Mouse (Mus musculus): ENCODE results near the gene Rbm19. TPM values are rescaled to one million over a fixed set of nuclear protein-coding genes. Genes with fewer than 3 reads are reported as not detected.

Rbm19 gene
- total RNA-seq, 4 experiments from 2014 or later: 25.8 to 27.7 (median 27.3) TPM

DNA sequence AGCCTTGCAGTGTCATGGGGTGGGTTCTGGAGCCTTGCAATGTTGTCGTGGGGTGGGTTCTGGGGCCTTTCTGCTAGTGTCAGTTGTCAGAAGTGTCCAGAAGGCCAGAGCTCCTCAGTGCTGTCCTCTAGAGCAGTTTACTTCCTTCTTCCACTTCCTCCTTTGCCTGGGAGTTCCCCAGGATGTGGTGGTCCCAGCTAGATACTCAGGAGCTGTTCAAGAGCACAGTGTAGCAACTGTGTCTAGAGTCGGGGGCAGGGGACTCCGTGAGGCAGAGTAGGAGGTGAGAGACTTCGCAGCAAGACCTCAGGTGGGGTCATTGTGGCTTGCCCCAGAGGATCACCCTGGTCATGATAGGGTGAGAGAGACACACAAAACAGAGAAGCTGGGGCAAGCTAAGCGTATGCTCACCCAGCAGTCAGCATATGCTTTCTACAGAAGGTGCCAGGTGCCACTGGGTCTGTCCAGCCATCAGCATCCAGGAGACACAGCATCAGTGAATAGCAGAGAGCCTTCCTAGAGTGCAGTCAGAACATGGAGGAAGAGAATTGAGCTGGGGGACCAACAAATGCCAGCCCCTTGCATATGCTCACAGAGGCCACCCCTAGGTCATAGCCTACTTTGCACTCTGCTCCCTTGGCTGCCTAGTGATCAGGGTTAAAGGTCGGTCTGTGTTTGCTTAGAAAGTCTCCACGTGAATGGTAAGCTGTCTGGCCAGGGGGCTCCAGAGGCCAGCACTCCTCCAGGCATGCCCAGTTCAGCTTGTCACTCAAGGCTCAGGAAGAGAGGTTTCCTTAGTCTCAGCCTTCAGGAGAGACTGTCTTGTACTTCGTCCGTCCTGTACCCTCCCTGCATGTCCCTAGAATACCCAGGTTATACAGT lies 49.0 kb downstream of the Rbm19 start:
- DNase-seq: no peak

DNA sequence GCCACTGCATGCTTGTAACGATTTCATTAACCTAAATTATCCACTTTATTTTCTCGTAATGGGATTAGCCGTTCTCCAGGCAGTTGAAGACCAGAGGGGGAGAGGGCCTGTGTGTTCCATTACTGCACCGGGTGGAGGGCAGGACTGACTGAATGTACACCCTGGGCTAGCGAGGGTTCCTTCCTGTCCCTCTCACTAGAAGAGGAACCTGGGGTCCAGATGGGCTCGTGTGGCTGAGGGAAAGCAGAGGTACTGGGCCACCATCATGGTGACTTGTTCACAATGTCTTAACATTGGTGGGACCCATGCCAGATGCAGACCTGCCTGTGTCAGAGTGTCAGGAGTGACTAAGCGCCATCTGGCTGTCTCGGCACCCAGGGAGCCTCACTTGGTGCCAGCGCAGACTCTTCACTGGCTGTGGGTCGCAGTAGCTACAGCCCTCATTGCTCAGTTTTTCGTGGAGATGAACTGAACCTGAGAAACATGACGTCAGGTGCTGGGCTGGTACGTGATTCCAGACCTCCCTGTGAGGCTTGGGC lies 51.6 kb downstream of the Rbm19 start:
- no peak for DNase-seq

DNA sequence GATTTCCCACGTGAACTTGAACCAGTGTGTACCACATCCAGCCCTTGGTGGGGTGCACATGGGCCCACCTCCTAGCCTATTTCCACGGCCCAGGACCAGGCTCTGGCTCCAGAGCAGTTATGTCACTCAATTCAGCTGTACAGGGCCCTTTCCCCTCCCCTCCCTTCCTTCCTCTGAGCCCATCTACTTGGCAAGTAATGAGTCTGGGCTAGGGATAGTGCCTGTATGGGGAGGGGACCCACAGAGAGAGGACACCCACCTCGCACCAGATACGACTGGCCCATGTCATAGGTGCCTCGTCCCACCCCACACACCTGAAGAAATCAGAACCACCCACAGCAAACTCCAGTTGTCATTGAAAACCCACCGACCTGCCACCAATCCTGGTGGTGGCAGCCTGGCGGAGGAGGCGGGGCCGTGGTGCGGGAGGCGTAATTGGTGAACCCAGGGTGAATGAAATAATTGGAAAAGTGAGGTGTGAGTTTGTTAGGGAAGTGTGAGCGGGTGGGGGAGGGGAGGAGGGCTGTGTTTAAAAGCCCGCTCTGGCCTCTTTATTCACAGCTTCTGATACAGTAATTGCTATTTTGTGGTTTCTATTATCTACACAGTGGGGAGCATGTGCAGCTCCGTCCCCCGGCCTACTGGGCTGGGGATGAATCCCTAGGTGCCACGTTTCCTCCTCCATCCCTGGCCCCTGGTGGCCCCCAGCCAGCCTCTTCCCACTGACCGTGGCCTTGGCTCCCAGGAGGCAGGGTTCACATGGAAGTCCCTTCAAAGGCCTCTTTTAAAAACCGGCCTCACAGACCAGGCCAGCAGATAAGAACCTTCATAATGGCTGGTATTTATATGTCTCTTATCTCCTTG lies 55.8 kb downstream of the Rbm19 start:
- DNase-seq: no peak

DNA sequence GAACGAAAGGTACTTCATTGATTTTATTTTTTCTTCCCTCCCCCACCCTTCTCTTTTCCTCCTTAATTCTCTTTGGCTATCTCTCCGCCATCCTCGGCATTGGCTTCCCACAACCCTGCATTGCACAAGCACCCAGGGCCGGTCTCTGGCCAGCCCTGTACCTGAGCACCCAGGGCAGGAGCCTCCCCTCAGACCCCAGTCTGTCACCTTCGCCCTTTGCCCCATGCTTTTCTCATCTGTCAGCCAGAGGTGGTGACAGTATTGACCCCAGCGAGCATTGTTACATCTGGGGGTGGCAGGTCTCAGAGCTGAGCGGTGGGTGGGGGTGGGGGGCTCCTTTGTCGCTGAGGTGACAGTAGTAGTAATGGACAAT lies 56.5 kb downstream of the Rbm19 start:
- DNase-seq: no peak

DNA sequence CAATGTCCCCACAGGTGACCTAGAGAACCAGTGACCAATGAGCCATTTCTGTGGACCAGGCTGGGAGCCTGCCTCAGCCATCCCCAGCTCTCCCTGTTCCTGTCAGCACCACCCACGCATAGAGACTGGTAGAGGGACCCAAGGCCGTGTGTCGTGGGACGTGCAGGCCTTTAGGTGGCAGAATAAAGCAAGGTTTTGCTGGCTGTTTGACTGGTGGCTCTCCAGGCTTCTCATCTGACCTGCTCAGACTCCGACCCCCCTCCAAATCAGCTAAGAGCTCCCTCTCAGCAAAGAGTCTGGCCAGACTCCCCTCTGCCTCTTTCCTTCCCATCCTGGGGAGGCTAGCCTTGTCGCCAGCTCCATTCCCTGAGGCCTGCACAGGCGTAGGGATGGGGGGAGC lies 58.1 kb downstream of the Rbm19 start:
- no peak for DNase-seq

DNA sequence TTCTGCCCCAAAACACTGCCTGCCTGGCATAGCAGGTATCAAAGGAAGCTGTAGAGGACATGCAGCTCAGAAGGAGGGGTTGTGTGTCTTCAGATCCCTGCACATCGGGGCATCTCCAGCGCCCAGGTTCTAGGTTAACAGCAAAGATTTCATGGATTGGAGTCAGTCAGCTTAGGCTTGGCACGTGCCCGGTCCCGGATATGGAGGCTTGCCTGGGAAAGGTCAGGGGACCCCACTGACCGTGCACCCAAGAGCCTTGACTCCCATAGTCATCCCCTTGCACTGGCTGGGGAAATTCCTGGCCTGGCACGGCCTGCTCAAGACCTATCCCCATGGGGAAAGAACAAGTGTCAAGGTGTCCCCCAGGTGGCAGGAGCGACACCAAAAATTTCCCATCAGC lies 59.0 kb downstream of the Rbm19 start:
- DNase-seq: no peak

DNA sequence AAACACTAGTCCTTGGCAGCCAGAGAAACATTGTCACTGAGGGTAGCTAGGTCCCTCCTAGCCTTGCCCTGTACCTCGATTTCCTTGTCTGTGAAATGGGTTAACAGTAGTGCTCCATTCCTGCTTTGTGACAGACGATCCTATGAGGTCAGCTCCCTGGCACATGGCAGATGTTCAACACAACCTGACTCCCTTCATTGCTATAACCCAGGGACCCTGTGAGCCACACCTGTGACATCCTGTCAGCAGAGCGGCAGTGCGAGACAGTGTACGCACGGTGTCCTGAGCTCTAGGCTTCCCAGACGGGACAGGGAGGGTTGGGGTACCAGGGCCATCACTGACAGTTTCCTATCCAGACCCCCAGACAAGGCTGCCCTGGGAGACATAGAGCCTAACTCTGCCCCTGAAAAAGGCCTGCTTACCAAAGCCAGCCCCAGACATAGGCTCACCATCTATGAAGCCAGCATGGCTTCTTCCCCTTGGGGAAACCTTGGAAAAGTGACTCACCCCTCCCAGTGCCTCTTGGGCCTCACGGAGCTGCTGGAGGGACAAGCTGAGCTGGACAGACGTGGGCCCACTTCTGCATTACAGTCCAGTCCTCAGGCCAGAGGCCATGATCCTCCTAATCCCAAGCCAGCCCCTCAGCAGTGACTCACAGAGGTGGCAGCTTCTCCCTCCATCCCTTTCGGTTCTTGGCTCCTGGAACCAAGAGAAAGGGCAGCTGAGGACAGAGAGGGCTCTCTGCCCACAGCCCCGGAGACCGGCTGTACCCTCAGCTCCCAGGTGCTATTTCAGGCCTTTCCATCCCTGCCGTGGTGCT lies 60.2 kb downstream of the Rbm19 start:
- peak; percentile 11 for DNase-seq

DNA sequence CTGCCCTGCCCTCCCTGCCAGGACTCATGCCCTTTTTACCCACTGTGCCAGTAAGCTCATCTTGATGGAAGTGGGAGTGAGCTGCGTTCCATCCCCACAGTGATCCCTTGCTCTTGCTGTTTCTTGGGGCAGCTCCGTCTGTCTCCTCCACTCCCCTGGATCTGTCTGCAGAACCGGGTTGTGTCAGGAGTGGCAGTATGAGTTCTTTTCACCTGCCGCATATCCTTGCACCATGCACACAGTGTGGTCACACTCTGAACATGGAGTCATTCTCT lies 60.7 kb downstream of the Rbm19 start:
- DNase-seq: no peak

DNA sequence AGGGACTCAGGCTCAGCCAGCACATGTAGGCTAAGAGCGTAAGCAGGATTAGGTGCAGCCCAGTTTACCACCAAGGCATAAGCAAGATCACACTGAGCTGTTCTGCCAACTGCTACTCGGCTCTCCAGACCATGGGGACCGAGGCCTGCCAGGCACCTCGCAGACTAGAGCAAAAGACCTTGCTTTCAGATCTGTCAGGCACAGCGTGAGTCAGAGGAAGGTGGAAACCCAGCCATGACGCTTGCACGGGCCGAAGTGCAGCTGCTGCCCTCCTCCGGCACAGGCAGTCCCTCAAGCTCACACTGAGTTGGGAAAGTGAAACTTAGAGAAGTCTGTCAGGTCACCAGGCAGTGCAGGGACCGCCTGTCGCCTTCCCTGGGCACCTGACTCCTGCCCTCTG lies 63.8 kb downstream of the Rbm19 start:
- DNase-seq: peak; percentile 47

DNA sequence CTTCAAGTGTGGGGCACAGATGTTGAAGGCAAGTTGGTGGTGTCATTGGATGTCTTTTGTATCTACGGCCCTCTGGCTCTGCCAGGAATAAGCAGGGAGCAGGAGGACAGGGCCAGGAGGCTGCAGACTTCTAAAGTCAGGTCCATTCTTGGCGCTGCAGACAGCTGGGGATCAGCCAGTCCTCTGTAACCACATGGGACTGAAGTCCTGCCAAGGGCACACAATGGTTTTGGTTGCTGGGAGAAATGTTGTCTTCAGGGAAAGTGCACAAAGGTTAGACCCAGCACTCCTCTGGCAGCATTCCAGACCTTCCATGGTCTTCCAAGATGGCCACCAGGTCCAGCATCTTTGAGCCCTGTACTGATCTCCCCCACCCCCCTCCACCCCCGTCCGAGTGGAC lies 65.1 kb downstream of the Rbm19 start:
- peak; percentile 9 for DNase-seq

DNA sequence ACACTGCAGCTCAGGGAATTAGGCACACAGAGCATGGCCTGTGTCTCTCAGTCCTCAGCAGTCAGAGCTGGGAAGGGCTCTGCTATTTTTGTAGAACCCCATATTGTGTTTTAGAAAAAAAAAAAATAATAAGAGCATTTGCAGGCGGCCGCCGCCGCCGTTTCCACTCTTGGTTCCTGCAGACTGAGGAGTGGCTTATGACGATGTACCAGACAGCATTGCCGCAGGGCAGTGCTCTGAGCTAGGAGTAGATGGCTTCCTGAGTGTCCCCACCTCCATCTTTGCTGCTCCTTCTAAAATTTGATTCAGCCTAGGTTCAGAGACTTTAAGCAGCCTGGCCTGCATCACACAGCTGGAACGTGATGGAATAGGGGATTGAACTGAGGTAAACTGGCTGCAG lies 67.1 kb downstream of the Rbm19 start:
- DNase-seq: no peak

DNA sequence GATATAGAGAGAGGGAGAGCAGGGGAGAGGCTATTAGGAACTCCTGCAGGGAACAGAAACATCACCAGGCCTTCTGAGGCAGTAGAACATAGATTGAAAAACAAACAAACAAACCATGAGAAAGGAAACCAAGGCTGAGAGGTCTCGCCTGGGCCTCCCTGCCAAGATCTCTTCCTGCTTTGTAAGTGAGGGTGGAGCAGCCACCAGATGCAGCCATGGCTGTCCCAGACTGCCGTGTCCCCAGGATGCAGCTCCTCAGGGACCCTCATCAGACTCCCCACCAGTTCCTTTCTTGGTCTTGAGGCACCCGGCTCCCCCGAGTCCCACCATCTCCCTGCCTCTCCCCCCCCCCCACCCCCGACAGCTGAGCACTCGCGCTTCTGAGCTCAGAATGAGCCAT lies 67.5 kb downstream of the Rbm19 start:
- no peak for DNase-seq

DNA sequence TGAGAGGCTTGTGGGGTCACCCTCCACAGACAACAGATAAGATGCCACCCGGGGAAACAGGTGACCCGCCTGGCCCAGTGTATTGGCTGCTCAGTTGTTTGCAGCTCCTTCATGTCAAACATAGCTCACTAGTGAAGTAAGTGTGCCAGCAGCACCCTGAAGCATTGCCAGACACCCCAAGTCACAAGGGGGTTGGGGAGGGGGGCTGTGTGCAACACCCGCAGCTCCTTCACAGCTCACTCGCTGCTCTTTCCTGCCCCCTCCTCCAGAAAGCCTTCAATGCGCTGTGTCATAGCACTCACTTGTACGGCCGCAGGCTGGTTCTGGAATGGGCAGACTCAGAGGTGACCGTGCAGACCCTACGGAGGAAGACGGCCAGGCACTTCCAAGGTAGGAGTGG lies 69.7 kb downstream of the Rbm19 start:
- DNase-seq: no peak

DNA sequence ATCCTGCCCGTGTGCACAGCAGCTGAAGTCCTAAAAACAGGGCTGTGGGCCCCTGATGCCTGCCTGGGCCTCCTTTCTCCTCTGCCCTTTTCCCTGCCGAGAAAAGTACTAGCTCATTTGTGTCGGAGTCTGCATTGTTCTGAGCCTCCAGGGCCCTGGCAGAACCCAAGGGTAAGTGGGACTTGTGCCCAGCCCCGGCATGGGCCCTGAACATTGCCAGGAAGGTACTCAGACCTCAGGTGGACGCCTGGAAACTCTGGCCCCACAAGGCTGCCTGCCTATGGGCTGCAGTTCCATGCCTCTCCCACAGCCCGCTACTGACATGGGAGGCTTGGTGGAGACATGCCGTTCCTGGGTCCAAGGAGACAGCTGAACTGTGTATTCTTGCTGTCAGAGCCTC lies 72.3 kb downstream of the Rbm19 start:
- no peak for DNase-seq

DNA sequence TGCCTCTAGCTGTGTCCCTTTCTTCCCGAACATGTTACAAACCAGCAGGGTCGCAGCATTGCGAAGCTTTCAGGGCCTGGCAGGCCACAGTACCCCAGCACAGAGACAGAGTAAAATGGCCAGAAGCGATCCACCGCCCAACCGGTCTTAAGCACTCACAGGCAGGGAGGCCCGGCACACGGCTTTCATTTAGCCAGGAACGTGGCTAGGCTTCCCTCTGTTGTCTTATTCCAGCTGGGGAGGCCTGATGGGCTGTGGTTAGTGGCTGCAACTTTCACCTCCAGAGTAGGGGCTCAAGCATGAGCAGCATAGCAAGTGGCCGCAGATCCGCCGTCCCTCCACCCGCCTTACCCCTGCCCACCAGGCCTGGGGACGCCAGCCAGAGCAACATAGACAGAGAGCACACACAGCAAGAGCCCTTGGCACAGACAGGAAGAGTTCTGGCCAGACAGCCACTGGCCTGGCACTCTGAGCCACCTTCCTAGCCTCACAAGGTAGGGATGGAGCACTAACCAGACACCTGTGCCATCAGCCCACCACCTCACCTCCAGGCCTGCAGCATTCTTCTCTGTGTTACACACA lies 73.8 kb downstream of the Rbm19 start:
- no peak for DNase-seq

DNA sequence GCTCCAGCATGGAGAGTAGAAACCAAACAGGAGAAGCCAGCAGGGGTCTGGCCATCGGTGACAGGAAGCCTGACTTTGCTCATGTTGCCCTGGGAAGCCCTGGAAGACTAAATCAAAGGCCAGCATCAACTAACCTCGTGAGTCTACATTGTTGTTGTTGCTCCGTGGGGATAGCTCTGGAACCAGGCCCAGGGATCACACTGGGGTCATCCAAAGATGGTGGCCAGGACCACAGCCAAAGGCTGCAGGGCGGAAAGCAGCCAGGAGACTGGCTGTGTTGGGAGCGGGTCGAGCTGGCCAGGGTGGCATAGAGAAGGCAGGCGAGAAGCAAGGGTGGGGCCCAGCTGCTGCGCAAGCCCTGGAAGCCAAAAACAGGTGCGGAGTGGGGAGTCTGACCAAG lies 75.4 kb downstream of the Rbm19 start:
- no peak for DNase-seq

DNA sequence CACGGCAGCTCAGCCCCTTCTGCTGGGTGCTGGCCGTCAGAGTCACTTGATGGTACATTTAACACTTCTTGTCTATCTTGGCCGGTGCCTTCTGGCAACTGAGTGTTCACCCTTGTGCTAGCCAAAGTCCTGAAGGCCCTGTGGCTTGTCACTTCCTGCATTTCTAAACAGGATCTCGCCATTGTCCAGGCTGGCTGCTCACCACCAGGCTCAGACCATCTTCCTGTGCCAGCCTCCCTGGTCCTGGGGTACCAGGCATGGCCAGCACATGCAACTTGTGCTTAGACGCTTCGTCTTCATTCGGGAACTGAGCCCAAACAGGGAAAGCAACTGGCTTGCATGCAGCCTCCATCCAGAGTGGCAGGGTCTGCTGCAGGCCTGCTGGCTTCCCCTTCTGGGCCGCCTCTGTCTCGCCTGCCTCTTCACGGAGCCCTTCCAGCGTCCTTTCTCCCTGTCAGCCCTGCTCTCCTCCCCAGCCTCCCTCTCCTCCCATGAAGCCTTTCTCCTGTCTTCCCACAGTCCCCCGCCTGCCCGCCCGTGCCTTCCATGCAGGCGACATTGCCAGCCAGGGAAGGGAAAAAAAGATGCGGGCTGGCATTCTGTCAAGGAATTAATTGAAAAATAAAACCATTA lies 78.2 kb downstream of the Rbm19 start:
- DNase-seq: no peak

DNA sequence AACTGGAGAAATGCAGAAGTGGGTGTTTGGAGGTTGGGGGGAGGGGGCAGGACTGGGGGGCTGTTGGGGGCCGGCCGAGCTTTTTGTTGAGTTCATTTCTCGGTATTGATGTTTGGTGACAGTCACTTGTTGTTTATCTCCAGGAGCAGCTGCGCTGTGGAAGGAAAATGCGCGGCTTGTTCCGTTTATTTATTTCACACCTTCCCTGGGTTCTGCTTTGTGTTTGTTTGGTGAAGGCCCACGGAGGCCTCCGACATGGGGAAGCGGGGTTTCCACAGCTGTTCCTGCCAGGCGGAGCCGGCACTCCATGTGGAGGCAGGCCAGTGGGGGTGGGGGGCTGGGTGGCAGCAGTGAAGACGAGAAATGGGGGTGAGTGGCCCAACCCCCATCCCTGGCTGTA lies 78.7 kb downstream of the Rbm19 start:
- DNase-seq: no peak

DNA sequence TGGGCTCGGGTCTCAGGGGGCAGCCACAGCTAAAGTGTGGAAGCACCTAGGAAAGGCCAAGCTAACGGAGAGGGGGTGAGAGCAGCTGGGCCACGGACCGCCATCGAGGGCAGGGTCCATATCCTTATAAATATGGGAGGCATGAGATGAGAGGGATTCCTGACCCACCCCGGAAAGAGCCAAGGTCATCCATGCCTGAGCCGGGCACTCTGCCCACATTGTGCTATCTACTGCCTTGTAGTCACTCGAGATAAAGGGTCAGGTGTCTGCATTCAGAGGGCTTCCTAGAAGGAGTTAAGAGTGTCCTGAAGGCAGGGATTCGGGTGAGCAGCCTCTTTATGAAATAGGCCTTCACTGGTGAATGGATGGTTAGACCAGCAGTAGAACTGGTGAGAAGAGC lies 80.6 kb downstream of the Rbm19 start:
- no peak for DNase-seq

DNA sequence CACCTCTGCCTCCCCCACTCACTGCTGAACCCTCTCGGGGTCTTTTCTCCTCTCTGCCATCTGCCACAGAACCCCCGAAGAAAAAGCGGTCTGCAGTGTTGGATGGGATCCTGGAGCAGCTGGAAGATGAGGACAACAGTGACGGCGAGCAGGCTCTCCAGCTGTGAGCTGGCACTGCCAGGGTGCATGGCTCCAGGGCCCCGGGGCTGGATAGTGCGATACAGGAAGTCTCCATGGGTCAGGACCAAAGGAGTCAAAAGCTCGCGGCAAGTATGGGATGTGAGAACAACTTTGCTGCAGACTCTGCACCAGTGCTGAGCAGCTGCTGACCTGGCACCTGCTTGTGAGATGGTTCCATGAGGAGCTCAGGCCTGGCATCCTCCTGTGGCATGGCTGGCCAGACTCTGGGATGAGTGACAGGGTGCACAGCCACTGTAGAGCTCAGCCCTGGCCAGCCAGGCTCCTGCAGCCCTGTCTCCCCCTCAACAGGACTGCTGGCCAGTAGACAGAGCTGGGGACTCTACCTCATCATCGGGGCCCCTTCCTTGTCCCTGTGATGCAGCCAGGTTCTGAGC lies 81.6 kb downstream of the Rbm19 start:
- no peak for DNase-seq

DNA sequence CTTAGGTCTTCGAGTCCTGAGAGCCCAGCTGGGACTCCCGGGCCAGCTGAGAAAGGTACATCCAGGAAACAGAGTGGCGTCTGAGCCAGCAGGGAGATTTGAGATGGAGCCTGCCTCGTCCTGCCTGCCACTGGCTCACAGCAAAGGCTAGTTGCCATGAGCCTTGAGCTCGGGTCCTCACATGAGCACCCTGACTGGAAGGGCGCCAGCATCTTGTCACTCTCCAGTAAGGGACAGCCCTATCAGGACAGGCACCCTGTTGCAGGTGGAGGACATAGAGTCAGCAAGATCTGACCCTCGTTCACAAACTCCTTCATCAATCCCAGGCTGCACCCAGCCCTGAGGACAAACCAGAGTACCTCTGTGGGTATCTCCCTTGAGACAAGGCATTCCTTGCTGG lies 83.6 kb downstream of the Rbm19 start:
- no peak for DNase-seq

DNA sequence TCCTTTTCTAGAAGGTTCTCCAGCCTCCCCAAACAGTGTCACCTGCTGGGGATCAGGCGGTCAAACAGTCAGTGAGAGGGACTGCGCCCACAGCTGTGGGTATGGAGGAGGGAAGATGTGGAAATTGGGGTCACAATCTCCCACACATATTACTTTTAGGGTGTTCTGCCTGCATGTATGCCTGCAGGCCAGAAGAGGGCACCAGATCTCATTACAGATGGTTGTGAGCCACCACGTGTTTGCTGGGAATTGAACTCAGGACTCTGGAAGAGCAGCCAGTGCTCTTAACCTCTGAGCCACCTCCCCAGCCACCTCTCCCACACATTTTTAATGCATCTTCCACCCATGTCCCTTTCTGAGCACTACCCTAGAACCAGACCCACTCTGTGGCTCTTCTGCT lies 88.1 kb downstream of the Rbm19 start:
- DNase-seq: no peak
